Mouse (Mus musculus): ENCODE results near the gene Scaf4.

DNA sequence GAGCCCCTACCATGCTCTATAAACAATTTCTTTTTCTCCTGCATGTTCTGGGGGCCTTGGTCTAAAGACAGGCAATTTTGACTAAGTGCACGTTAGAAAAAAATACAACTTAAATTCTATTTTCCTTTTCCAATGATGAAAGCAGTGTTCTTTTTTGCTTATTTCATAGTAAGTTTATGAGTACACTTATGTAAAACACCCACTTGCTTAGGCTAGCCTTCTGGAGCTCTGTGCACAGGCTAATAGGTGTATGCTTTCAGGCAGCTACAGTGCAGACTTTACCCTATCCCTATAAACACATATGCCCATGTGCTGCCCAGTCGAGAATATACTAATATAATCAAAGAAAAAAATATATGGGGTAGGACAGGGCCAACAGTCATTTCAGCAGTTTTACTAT lies 31.8 kb downstream of the Scaf4 start:
- no peak for TF ChIP-seq POLR2A (IDR thresholded peaks at IDR 0.05; ENCODE audit: low read depth, low read length)
- no peak for TF ChIP-seq CTCF (IDR thresholded peaks at IDR 0.05; ENCODE audit: extremely low read depth, insufficient read depth, insufficient read length, insufficient replicate concordance)
